Mouse (Mus musculus): ENCODE results near the gene Allc.

The Allc gene

GRCm38 (mm10) chr12:28584036-28584435 is 1.7 kb upstream of the Allc start:
- DNase-seq (ENCODE audit: low read depth, low spot score): no peak

- no peak for DNase-seq (ENCODE audit: low read depth, low spot score)
These were observed 3.2 kb downstream of the Allc start for GRCm38 (mm10) chr12:28579132-28579531.

- DNase-seq (ENCODE audit: low read depth, low spot score): no peak
These were observed 4.2 kb downstream of the Allc start for GRCm38 (mm10) chr12:28578147-28578546.

- no peak for DNase-seq (ENCODE audit: low read depth, low spot score)
These were observed 6.8 kb downstream of the Allc start for GRCm38 (mm10) chr12:28575366-28576070.

GRCm38 (mm10) chr12:28572241-28572640 is 10.1 kb downstream of the Allc start:
- no peak for DNase-seq (ENCODE audit: low read depth, low spot score)

GRCm38 (mm10) chr12:28552299-28552698 is 30.0 kb downstream of the Allc start, which contains the start of gene Dcdc2c:
Dcdc2c (minus strand) TSS chr12:28552399.
- no peak for DNase-seq (ENCODE audit: low read depth, low spot score)

- no peak for DNase-seq (ENCODE audit: low read depth, low spot score)
These were observed 30.5 kb downstream of the Allc start for GRCm38 (mm10) chr12:28551775-28552174.

GRCm38 (mm10) chr12:28548887-28549286 is 33.4 kb downstream of the Allc start:
- no peak for DNase-seq (ENCODE audit: low read depth, low spot score)

- DNase-seq (ENCODE audit: low read depth, low spot score): no peak
These were observed 68.0 kb downstream of the Allc start for GRCm38 (mm10) chr12:28514264-28514775.

GRCm38 (mm10) chr12:28509699-28510280 is 72.5 kb downstream of the Allc start:
- no peak for DNase-seq (ENCODE audit: low read depth, low spot score)
